Mouse (Mus musculus): ENCODE results near the gene Olfr986. TPM values are rescaled to one million over a fixed set of nuclear protein-coding genes. Genes with fewer than 3 reads are reported as not detected.

The Olfr986 gene
- polyA plus RNA-seq (2014; fragmentation: Illumina TruSeq; extraction: RNeasy Lipid Tissue Mini Kit (QIAGEN cat#74804); ENCODE audit: low read depth, low replicate concordance) = 0.06 TPM

GRCm38 (mm10) chr9:40180620-40181019 is at the start of gene Olfr986:
Gene Olfr986 (plus strand): TSS chr9:40180920.

GRCm38 (mm10) chr9:40192098-40193038 is 11.6 kb downstream of the Olfr986 start, which contains the start of gene Zfp202:
Gene Zfp202 (plus strand): TSS chr9:40192316.

Other genes with a start within 250 kb of the Olfr986 start
- gene Olfr974, start 243.4 kb upstream of the Olfr986 start, polyA plus RNA-seq (2014; fragmentation: Illumina TruSeq; extraction: RNeasy Lipid Tissue Mini Kit (QIAGEN cat#74804); ENCODE audit: low read depth, low replicate concordance) = not detected
- gene Olfr975, start 228.9 kb upstream of the Olfr986 start, polyA plus RNA-seq (2014; fragmentation: Illumina TruSeq; extraction: RNeasy Lipid Tissue Mini Kit (QIAGEN cat#74804); ENCODE audit: low read depth, low replicate concordance) = 0.29 TPM
- 0.43 TPM for gene Olfr976, start 219.8 kb upstream of the Olfr986 start, polyA plus RNA-seq (2014; fragmentation: Illumina TruSeq; extraction: RNeasy Lipid Tissue Mini Kit (QIAGEN cat#74804); ENCODE audit: low read depth, low replicate concordance)
- not detected for gene Olfr978, start 188.8 kb upstream of the Olfr986 start, polyA plus RNA-seq (2014; fragmentation: Illumina TruSeq; extraction: RNeasy Lipid Tissue Mini Kit (QIAGEN cat#74804); ENCODE audit: low read depth, low replicate concordance)
- 0.21 TPM for gene Olfr979, start 177.5 kb upstream of the Olfr986 start, polyA plus RNA-seq (2014; fragmentation: Illumina TruSeq; extraction: RNeasy Lipid Tissue Mini Kit (QIAGEN cat#74804); ENCODE audit: low read depth, low replicate concordance)
- 0.39 TPM for gene Olfr980, start 171.3 kb upstream of the Olfr986 start, polyA plus RNA-seq (2014; fragmentation: Illumina TruSeq; extraction: RNeasy Lipid Tissue Mini Kit (QIAGEN cat#74804); ENCODE audit: low read depth, low replicate concordance)
- gene Olfr981, start 159.5 kb upstream of the Olfr986 start, polyA plus RNA-seq (2014; fragmentation: Illumina TruSeq; extraction: RNeasy Lipid Tissue Mini Kit (QIAGEN cat#74804); ENCODE audit: low read depth, low replicate concordance) = 0.04 TPM
- 0.03 TPM for gene Olfr982, start 107.1 kb upstream of the Olfr986 start, polyA plus RNA-seq (2014; fragmentation: Illumina TruSeq; extraction: RNeasy Lipid Tissue Mini Kit (QIAGEN cat#74804); ENCODE audit: low read depth, low replicate concordance)
- gene Olfr983, start 87.3 kb upstream of the Olfr986 start, polyA plus RNA-seq (2014; fragmentation: Illumina TruSeq; extraction: RNeasy Lipid Tissue Mini Kit (QIAGEN cat#74804); ENCODE audit: low read depth, low replicate concordance) = not detected
- not detected for gene Olfr984, start 66.7 kb upstream of the Olfr986 start, polyA plus RNA-seq (2014; fragmentation: Illumina TruSeq; extraction: RNeasy Lipid Tissue Mini Kit (QIAGEN cat#74804); ENCODE audit: low read depth, low replicate concordance)
- gene Olfr985, start 50.7 kb upstream of the Olfr986 start, polyA plus RNA-seq (2014; fragmentation: Illumina TruSeq; extraction: RNeasy Lipid Tissue Mini Kit (QIAGEN cat#74804); ENCODE audit: low read depth, low replicate concordance) = not detected
- 259 TPM for gene Tmem225, start 32.8 kb upstream of the Olfr986 start, polyA plus RNA-seq (2014; fragmentation: Illumina TruSeq; extraction: RNeasy Lipid Tissue Mini Kit (QIAGEN cat#74804); ENCODE audit: low read depth, low replicate concordance)
- gene Zfp202, start 11.4 kb downstream of the Olfr986 start, polyA plus RNA-seq (2014; fragmentation: Illumina TruSeq; extraction: RNeasy Lipid Tissue Mini Kit (QIAGEN cat#74804); ENCODE audit: low read depth, low replicate concordance) = 12.1 TPM
- 0.39 TPM for gene Scn3b, start 88.3 kb downstream of the Olfr986 start, polyA plus RNA-seq (2014; fragmentation: Illumina TruSeq; extraction: RNeasy Lipid Tissue Mini Kit (QIAGEN cat#74804); ENCODE audit: low read depth, low replicate concordance)